15 mouse cellular contexts compared by ENCODE assay signal in the genomic region with DNA sequence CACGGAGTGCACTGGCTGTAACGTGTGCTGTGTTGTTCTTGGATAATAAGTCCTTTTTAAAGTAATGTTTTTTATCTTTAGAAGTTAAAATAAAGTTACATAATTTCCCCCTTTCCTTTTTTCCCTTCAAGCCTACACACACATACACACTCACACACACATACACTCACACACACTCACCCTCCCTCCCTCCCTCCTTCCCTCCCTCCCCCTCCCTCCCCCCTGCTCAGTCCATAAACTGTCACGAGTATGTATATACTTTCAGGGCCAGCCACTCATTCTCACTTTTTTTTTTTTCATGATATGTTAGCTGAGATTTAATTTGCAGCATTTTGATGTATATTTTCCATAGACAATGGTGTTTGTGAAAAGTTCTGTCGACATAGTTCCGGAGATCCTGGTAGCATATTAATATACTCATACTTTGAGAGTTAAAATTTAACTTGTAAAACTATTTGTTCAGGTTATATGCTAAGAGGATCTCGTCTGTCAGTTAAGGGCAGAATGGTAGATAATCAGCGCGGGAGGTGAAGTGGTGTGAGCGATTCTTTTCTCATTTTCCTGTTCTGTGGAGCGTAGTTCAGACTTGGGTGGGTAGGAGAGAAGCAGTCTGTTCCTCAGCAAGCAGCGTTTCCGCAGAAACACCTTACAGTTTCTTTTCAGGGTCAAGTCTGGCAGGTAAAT.
"Had no signal": no experiment of that assay in that cellular context is flagged by ENCODE, and none has a peak within 500 bp of the region (broad histone marks: within the 10 kb centered on the region; RNA-seq: fewer than 3 reads in every experiment).

No protein-coding gene starts in this region.

- H3K36me3 ChIP-seq: neural tube, embryonic 15.5 days had no signal

- H3K27me3 ChIP-seq: liver, embryonic 13.5 days; neural tube, embryonic 15.5 days had no signal

- H3K4me2 ChIP-seq: hindbrain, embryonic 14.5 days; liver, embryonic 13.5 days; neural tube, embryonic 15.5 days had no signal

- H3K27ac ChIP-seq: hindbrain, embryonic 14.5 days; left cerebral cortex, adult 2 months; limb, embryonic 10.5 days; liver, embryonic 13.5 days; midbrain, embryonic 10.5 days; neural tube, embryonic 15.5 days had no signal

- DNase-seq: kidney, adult 9 months; liver, embryonic 13.5 days; lung, postnatal 36 days; midbrain, embryonic 14.5 days; right cerebral cortex, adult 18-20 months; right cerebral cortex, postnatal 25 days; thymus, adult 2 months; thymus, postnatal 25 days had no signal

- ATAC-seq: lung, postnatal 0 days had no signal

- H3K9me3 ChIP-seq: limb, embryonic 10.5 days; liver, embryonic 13.5 days; neural tube, embryonic 15.5 days had no signal

- H3K9ac ChIP-seq: hindbrain, embryonic 14.5 days; liver, embryonic 13.5 days; neural tube, embryonic 15.5 days had no signal

- H3K4me3 ChIP-seq: left cerebral cortex, adult 2 months; limb, embryonic 10.5 days; liver, embryonic 13.5 days; midbrain, embryonic 10.5 days; myocyte; neural tube, embryonic 15.5 days had no signal
